Mouse (Mus musculus) forebrain, embryonic 10.5 days (tissue): Measurements from ENCODE around the gene Mettl1. TPM values are rescaled to one million over a fixed set of nuclear protein-coding genes. Genes with fewer than 3 reads are reported as not detected.

Experiments
- DNase-seq: peaks from one replicate; pipeline ENCODE4 v3.0.0-alpha.2; 2017; ENCODE audit warnings: low spot score; ENCODE audit errors: extremely low spot score
- H3K27ac ChIP-seq: fragments of 300-500 bp; sonication (generic); 2 replicates; pipeline ENCODE4 v1.5.1; 2016; ENCODE audit warnings: mild to moderate bottlenecking
- H3K27me3 ChIP-seq: fragments of 300-500 bp; sonication (generic); 2 replicates; pipeline ENCODE4 v1.6.1; 2016; ENCODE audit warnings: mild to moderate bottlenecking; ENCODE audit not compliant: poor library complexity, severe bottlenecking
- H3K36me3 ChIP-seq: fragments of 300-500 bp; sonication (generic); replicated peaks from 2 replicates; pipeline ENCODE4 v1.6.1; 2016; ENCODE audit warnings: mild to moderate bottlenecking, moderate library complexity
- H3K4me1 ChIP-seq: fragments of 300-500 bp; sonication (generic); 2 replicates; pipeline ENCODE4 v1.6.1; 2016
- H3K4me3 ChIP-seq: fragments of 300-500 bp; sonication (generic); 2 replicates; pipeline ENCODE4 v1.5.1; 2016; ENCODE audit warnings: mild to moderate bottlenecking, moderate library complexity
- H3K9me3 ChIP-seq: fragments of 300-500 bp; sonication (generic); 2 replicates; pipeline ENCODE4 v1.6.1; 2016; ENCODE audit warnings: mild to moderate bottlenecking, moderate library complexity
- WGBS: fragments of 180-500 bp; shearing (Covaris S2); methylation state at CpG from one replicate; pipeline ENCODE4 v1.1.7; 2016; 5-methylcytosine and 5-hydroxymethylcytosine counted together
- polyA plus RNA-seq: library from polyadenylated mRNA; unstranded; fragments of >200 nt; fragmentation: Nextera tagmentation; extraction: Ambion mirVana; gene quantifications from 2 replicates; pipeline ENCODE4 v1.2.1, GENCODE M21; 2016

The Mettl1 gene
- polyA plus RNA-seq, 1 experiment from 2014 or later, result 62.1 TPM

GRCm38 (mm10) chr10:127075080-127075479, 33.9 kb downstream of the Mettl1 start, which contains the start of gene Agap2:
Gene Agap2 (plus strand): TSS chr10:127075284.
- Histone ChIP-seq H3K27me3 (peaks cover 50% of the 10 kb centered on the region), H3K36me3 (no peaks in the 10 kb centered on the region), H3K9me3 (0 out of 2 replicates have a peak, but pooled peaks cover 1% of the 10 kb centered on the region), H3K27ac (no peak within 1 kb of the TSS), H3K4me3 (no peak within 1 kb of the TSS), H3K4me1 (peaks cover 46% of the 10 kb centered on the region)
- no peak for DNase-seq
- 79% methylated on average over 9 of the region's 9 CpGs for WGBS

DNA sequence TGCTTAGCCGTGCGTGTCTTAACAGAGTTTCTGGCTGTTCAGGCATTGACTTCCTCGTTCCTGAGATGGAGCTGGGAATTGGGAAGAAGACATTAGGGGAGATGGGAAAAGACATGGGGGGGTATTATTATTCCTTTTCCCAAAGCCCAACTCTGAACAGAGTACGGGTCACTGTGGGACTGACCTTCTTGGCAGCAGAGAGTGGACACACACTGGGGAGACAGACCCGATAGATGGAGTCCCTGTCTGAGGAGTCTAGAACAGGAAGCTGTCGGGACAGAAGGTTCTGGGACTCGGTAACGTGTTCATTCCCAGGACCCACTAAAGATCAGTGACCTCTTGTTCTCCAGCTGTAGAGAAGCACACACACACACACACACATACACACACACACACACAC, 34.4 kb downstream of the Mettl1 start:
- peaks cover 50% of the 10 kb centered on the region for H3K4me1 ChIP-seq
- no peak overlapping the region for H3K4me3 ChIP-seq
- no peak overlapping the region for H3K27ac ChIP-seq
- H3K36me3 ChIP-seq, result no peaks in the 10 kb centered on the region
- WGBS, result 76% methylated on average over 8 of the region's 8 CpGs
- 0 out of 2 replicates have a peak, but pooled peaks cover 3% of the 10 kb centered on the region for H3K9me3 ChIP-seq
- DNase-seq, result no peak
- H3K27me3 ChIP-seq, result peaks cover 56% of the 10 kb centered on the region

DNA sequence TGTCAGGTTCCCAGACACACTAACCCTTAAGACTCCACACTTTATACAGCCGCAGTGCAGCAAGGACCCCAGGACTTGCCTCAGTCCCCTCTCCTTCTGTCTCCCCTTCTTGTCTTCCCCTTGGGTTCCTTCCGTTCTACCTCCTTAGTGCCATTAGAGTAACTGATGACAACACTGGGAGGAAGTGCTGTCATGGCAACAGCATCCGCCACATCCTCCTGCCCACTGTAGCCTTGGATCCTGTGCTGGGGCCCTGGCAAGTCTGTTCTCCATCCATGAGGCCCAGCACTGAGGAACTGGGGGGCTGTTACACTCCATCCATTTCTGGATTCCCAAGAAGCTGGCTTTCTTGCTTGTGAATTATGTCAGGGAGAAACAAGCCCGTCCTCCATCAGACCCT, 34.9 kb downstream of the Mettl1 start:
- H3K4me1 ChIP-seq, result peaks cover 50% of the 10 kb centered on the region
- WGBS, result 58% methylated on average over 4 of the region's 4 CpGs
- H3K4me3 ChIP-seq, result no peak overlapping the region
- 0 out of 2 replicates have a peak, but pooled peaks cover 3% of the 10 kb centered on the region for H3K9me3 ChIP-seq
- no peaks in the 10 kb centered on the region for H3K36me3 ChIP-seq
- H3K27me3 ChIP-seq, result peaks cover 60% of the 10 kb centered on the region
- no peak overlapping the region for H3K27ac ChIP-seq
- no peak for DNase-seq

DNA sequence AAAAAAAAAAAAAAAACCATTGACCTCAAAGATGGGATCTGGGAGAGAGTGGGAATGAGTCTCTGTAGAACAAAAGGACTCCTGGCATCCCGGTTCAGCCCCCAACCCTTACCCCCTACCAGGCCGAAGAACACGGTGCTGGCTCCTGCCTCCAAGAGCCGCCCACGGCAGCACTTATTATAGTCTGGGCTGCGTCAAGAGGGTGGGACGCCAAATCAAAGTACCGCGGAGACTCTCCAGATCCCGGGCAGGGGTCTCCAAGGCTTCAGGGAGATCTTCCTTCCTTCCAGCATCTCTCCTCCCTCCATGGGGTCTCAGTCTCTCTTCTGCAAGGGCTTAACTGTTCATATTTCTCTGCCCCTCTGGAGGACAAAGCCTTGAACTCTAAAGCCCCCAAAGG, 36.3 kb downstream of the Mettl1 start:
- Histone ChIP-seq H3K27me3 (peaks cover 75% of the 10 kb centered on the region), H3K36me3 (no peaks in the 10 kb centered on the region), H3K27ac (0 out of 2 replicates have a peak overlapping the region, but pooled peaks have one; percentile 25), H3K4me3 (peak overlapping the region; percentile 68), H3K4me1 (peaks cover 59% of the 10 kb centered on the region), H3K9me3 (0 out of 2 replicates have a peak, but pooled peaks cover 3% of the 10 kb centered on the region)
- DNase-seq, result no peak
- 5% methylated on average over 10 of the region's 10 CpGs for WGBS

GRCm38 (mm10) chr10:127078001-127078676, 36.9 kb downstream of the Mettl1 start:
- Histone ChIP-seq H3K4me3 (peak overlapping the region; percentile 68), H3K27ac (peak overlapping the region; percentile 76), H3K36me3 (no peaks in the 10 kb centered on the region), H3K9me3 (0 out of 2 replicates have a peak, but pooled peaks cover 3% of the 10 kb centered on the region), H3K27me3 (peaks cover 81% of the 10 kb centered on the region), H3K4me1 (peaks cover 59% of the 10 kb centered on the region)
- DNase-seq, result no peak
- WGBS, result 3% methylated on average over 12 of the region's 12 CpGs

DNA sequence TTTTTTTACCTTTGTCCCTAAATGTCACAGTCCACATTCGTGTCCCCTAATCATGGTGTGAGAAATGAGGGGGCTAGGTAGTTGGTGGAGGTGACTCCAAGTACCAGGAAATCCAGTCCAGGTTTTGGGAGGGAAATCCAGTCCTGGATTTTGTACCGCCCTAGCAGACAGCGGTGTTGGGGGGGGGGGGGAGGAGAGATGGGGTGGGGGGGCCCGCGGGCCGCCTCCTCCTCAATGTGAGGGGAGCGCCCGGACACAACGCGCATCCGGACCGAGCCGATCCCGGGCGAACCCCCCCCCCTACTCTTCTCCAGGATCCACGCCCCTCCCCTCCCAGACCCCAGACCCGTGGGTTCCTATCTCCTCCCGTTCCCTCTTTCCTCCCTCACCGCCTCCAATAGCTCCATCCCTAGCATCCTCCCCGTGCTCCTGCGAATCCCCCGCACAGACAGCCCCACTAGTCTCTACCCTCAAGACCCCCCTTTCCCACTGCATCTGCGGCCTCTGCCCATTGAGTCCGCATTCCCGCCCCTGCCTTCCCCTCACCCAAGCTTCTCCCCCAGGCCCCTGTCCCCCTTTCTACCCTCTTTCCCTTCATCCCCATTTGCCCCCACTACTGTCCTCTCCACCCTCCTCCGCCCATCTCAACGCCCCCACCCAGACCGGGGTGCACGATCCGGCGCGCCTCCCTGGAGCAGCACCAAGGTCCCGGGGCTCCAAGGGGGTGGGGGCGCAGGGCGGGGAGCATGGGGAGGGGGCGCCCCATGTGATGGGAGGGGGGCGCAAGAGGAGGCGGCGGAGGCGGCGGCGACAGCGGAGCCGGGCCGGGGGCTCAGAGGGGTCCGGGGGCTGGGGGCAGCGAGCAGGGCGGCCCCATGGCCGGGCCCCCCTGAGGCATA, 37.7 kb downstream of the Mettl1 start:
- Histone ChIP-seq H3K36me3 (no peaks in the 10 kb centered on the region), H3K4me3 (peak overlapping the region; percentile 68), H3K27ac (peak overlapping the region; percentile 76), H3K27me3 (peaks cover 89% of the 10 kb centered on the region), H3K9me3 (0 out of 2 replicates have a peak, but pooled peaks cover 3% of the 10 kb centered on the region), H3K4me1 (peaks cover 59% of the 10 kb centered on the region)
- WGBS, result 2% methylated on average over 48 of the region's 49 CpGs
- peak; percentile 68 for DNase-seq

DNA sequence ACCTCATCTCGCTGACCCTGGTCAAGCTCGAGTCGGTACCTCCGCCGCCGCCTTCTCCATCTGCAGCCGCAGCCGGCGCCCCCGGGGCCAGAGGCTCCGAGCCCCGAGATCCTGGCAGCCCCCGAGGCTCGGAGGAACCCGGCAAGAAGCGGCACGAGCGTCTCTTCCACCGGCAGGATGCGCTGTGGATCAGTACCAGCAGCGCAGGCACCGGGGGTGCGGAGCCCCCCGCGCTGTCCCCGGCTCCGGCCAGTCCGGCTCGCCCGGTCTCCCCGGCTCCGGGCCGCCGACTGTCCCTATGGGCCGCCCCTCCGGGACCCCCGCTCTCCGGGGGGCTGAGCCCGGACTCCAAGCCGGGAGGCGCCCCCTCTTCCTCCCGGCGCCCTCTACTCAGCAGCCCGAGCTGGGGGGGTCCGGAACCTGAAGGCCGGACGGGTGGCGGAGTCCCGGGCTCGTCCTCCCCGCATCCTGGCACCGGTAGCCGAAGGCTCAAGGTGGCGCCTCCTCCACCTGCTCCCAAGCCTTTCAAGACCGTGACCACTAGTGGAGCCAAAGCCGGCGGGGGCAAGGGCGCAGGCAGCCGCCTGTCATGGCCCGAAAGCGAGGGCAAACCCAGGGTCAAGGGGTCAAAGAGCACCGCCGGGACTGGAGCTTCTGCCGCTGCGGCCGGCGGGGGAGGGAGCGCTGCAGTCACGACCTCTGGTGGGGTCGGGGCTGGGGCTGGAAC, 38.6 kb downstream of the Mettl1 start:
- DNase-seq, result peak; percentile 41
- Histone ChIP-seq H3K27me3 (peaks cover 98% of the 10 kb centered on the region), H3K4me1 (peaks cover 59% of the 10 kb centered on the region), H3K9me3 (0 out of 2 replicates have a peak, but pooled peaks cover 3% of the 10 kb centered on the region), H3K27ac (peak overlapping the region; percentile 76), H3K4me3 (peak overlapping the region; percentile 68), H3K36me3 (no peaks in the 10 kb centered on the region)
- WGBS, result 1% methylated on average over 61 of the region's 70 CpGs

GRCm38 (mm10) chr10:127080901-127081780, 39.9 kb downstream of the Mettl1 start:
- H3K27ac ChIP-seq, result no peak overlapping the region
- 0 out of 2 replicates have a peak, but pooled peaks cover 3% of the 10 kb centered on the region for H3K9me3 ChIP-seq
- H3K27me3 ChIP-seq, result peaks cover 93% of the 10 kb centered on the region
- no peaks in the 10 kb centered on the region for H3K36me3 ChIP-seq
- peak; percentile 27 for DNase-seq
- H3K4me3 ChIP-seq, result peak overlapping the region; percentile 68
- peaks cover 53% of the 10 kb centered on the region for H3K4me1 ChIP-seq
- 2% methylated on average over 48 of the region's 48 CpGs for WGBS

DNA sequence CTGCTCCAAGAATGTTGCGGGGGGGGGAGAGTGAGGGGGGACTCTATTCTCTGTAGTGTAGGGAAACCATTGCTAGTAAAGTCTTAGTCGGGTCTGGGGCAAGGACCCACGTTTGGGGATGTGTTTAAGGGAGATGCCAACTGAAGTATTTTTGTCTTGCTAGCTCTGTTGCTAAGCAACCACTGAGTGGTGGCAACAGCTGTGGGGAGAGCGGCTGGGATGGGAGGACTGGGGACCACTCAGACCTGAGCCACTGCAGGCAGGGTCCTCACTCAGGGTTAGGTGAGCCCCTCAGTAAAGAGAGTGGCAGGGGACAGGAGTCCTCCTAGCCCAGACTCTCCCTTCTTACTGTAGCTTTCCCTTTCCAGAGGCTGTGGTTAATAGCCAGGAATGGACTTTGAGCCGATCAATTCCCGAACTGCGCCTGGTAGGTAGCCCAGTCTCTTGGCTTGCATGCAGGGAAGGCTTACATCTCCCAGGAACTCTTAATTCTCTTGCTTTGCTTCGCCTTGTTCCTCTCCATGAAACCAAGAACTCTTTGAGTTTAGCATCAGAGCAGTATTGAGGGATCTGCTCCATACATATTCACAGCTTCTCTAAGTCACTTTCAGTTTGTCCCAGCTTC, 40.9 kb downstream of the Mettl1 start:
- 32% methylated on average over 8 of the region's 8 CpGs for WGBS
- DNase-seq, result peak; percentile 49

DNA sequence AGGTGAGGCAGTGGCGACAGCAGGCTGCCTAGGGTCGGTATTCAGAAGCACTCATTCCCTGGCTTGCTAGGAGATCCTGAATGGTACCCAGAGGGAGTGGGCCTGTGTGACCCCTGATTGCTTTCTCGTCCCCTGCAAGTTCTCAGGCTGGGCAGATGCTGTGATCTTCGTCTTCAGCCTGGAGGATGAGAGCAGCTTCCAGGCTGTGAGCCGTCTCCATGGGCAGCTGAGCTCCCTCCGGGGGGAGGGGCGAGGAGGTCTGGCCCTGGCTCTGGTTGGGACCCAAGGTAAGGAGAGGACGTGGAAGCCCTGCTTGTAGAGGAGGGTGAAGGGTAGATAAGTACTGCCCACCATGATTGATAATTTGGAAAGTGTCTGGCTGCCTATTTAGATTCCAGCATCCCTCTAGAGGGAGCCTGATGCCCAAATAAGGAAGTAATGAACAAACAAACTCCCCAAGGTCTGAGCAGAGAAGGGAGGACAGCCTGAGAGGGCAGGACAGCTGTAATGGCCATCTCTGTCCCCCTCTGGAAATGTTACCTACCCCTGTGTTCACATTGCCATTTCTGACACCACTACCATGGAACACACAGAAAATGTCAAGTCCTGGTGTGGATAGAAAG, 42.2 kb downstream of the Mettl1 start:
- 28% methylated on average over 8 of the region's 8 CpGs for WGBS
- Histone ChIP-seq H3K4me1 (peaks cover 39% of the 10 kb centered on the region), H3K27ac (no peak overlapping the region), H3K4me3 (no peak overlapping the region), H3K9me3 (0 out of 2 replicates have a peak, but pooled peaks cover 3% of the 10 kb centered on the region), H3K27me3 (peaks cover 86% of the 10 kb centered on the region), H3K36me3 (no peaks in the 10 kb centered on the region)
- DNase-seq, result no peak

More for the DNA sequence above, 40.9 kb downstream of the Mettl1 start:
- H3K27ac ChIP-seq, result no peak overlapping the region
- peak overlapping the region; percentile 68; the same call in 1 of the 2 replicates for H3K4me3 ChIP-seq
- peaks cover 86% of the 10 kb centered on the region for H3K27me3 ChIP-seq
- no peaks in the 10 kb centered on the region for H3K36me3 ChIP-seq
- 0 out of 2 replicates have a peak, but pooled peaks cover 3% of the 10 kb centered on the region for H3K9me3 ChIP-seq
- peaks cover 50% of the 10 kb centered on the region for H3K4me1 ChIP-seq

GRCm38 (mm10) chr10:127083915-127084306, 42.7 kb downstream of the Mettl1 start:
- WGBS, result 64% methylated on average over 5 of the region's 5 CpGs
- no peaks in the 10 kb centered on the region for H3K36me3 ChIP-seq
- 0 out of 2 replicates have a peak, but pooled peaks cover 3% of the 10 kb centered on the region for H3K9me3 ChIP-seq
- DNase-seq, result no peak
- H3K27ac ChIP-seq, result no peak overlapping the region
- H3K4me1 ChIP-seq, result peaks cover 34% of the 10 kb centered on the region
- H3K4me3 ChIP-seq, result no peak overlapping the region
- peaks cover 86% of the 10 kb centered on the region for H3K27me3 ChIP-seq
